Mouse (Mus musculus) heart, embryonic 14.5 days (tissue): ENCODE data around the gene Optc. TPM values are rescaled to one million over a fixed set of nuclear protein-coding genes. Genes with fewer than 3 reads are reported as not detected.

Source experiments
- ATAC-seq: fragments of 200-750 bp; cut with Nextera tagmentation; 2 replicates; pipeline ENCODE4 v1.8.0; 2017; ENCODE audit warnings: low read depth, moderate TSS enrichment; ENCODE audit not compliant: insufficient number of reproducible peaks, insufficient read depth, low FRiP score
- H3K27ac ChIP-seq, 2 experiments: fragments of 200-500 bp in 1 of 2; fragments of 300-500 bp in 1 of 2; sonication (generic) in 1 of 2; replicated peaks in 1 of 2; 2 replicates each; pipeline ENCODE4 v1.5.1; 2012 to 2014; ENCODE audit warnings: low read depth in 2 of 2, low read length in 2 of 2, control low read depth in 1 of 2, mild to moderate bottlenecking in 1 of 2, mixed read lengths in 1 of 2; ENCODE audit not compliant: control insufficient read depth in 1 of 2, insufficient read depth in 1 of 2
- H3K27me3 ChIP-seq: fragments of 300-500 bp; sonication (generic); 2 replicates; pipeline ENCODE4 v1.6.1; 2014; ENCODE audit warnings: mild to moderate bottlenecking, low read length, control low read depth; ENCODE audit not compliant: control insufficient read depth, insufficient read depth
- H3K36me3 ChIP-seq: fragments of 300-500 bp; sonication (generic); 2 replicates; pipeline ENCODE4 v1.6.1; 2014; ENCODE audit warnings: mild to moderate bottlenecking, control low read depth, low read length, mixed read lengths; ENCODE audit not compliant: control insufficient read depth, insufficient read depth
- H3K4me1 ChIP-seq, 2 experiments: fragments of 200-500 bp in 1 of 2; fragments of 300-500 bp in 1 of 2; sonication (generic) in 1 of 2; 2 replicates each; pipeline ENCODE4 v1.6.1; 2012 to 2014; ENCODE audit warnings: low read length in 2 of 2, control low read depth in 1 of 2, mixed read lengths in 1 of 2; ENCODE audit not compliant: control insufficient read depth in 2 of 2, insufficient read depth in 2 of 2
- H3K4me2 ChIP-seq: fragments of 300-500 bp; sonication (generic); 2 replicates; pipeline ENCODE4 v1.6.1; 2014; ENCODE audit warnings: mild to moderate bottlenecking, low read length
- H3K4me3 ChIP-seq, 2 experiments: fragments of 200-500 bp in 1 of 2; fragments of 300-500 bp in 1 of 2; sonication (generic) in 1 of 2; 2 replicates each; pipeline ENCODE4 v1.5.1; 2012 to 2014; ENCODE audit warnings: low read length in 2 of 2, mild to moderate bottlenecking in 2 of 2, control low read depth in 1 of 2, low read depth in 1 of 2, moderate library complexity in 1 of 2; ENCODE audit not compliant: control insufficient read depth in 1 of 2, insufficient read depth in 1 of 2
- H3K9ac ChIP-seq: fragments of 300-500 bp; sonication (generic); 2 replicates; pipeline ENCODE4 v1.6.1; 2014; ENCODE audit warnings: mild to moderate bottlenecking, low read length
- H3K9me3 ChIP-seq: fragments of 300-500 bp; sonication (generic); 2 replicates; pipeline ENCODE4 v1.6.1; 2016; ENCODE audit warnings: low read length, control low read depth; ENCODE audit not compliant: control insufficient read depth
- WGBS: fragments of 180-500 bp; shearing (Covaris S2); extraction: QIAGEN DNeasy Blood & Tissue Kit; methylation state at CpG from one replicate; pipeline ENCODE4 v1.1.7; 2014; 5-methylcytosine and 5-hydroxymethylcytosine counted together
- polyA plus RNA-seq: library from polyadenylated mRNA; unstranded; fragments of >200 nt; fragmentation: Nextera tagmentation; extraction: Ambion mirVana; gene quantifications from 2 replicates; pipeline ENCODE4 v1.2.1, GENCODE M21; 2014

The Optc gene
- polyA plus RNA-seq, 1 experiment from 2014 or later: 0.47 TPM

- no peaks in the 10 kb centered on the region for H3K27me3 ChIP-seq
- no peaks in the 10 kb centered on the region for H3K36me3 ChIP-seq
- ATAC-seq: no peak
- no peak overlapping the region for H3K4me3 ChIP-seq
- H3K4me2 ChIP-seq: no peak overlapping the region
- H3K9ac ChIP-seq: no peak overlapping the region
- H3K4me1 ChIP-seq: peaks cover 20 to 27% of the 10 kb centered on the region in 2 experiments
- H3K27ac ChIP-seq: no peak overlapping the region
- 25% methylated on average over 5 of the region's 5 CpGs for WGBS
- 0 out of 2 replicates have a peak, but pooled peaks cover 2% of the 10 kb centered on the region for H3K9me3 ChIP-seq
These were observed 46.8 kb downstream of the Optc start for GRCm38 (mm10) chr1:133861028-133861427.

GRCm38 (mm10) chr1:133859821-133860711 is 47.7 kb downstream of the Optc start:
- no peak overlapping the region for H3K27ac ChIP-seq
- H3K9ac ChIP-seq: no peak overlapping the region
- 91% methylated on average over 20 of the region's 20 CpGs for WGBS

GRCm38 (mm10) chr1:133859257-133859656 is 48.5 kb downstream of the Optc start:
- WGBS: 42% methylated on average over 6 of the region's 6 CpGs
- H3K27me3 ChIP-seq: no peaks in the 10 kb centered on the region
- no peak overlapping the region for H3K4me3 ChIP-seq
- H3K4me1 ChIP-seq: peaks cover 28 to 41% of the 10 kb centered on the region in 2 experiments
- ATAC-seq: no peak
- H3K9me3 ChIP-seq: no peaks in the 10 kb centered on the region
- no peak overlapping the region for H3K27ac ChIP-seq
- no peaks in the 10 kb centered on the region for H3K36me3 ChIP-seq
- no peak overlapping the region for H3K4me2 ChIP-seq
- no peak overlapping the region for H3K9ac ChIP-seq

More at GRCm38 (mm10) chr1:133859821-133860711, 47.7 kb downstream of the Optc start:
- Histone ChIP-seq H3K4me2 (no peak overlapping the region), H3K9me3 (no peaks in the 10 kb centered on the region), H3K27me3 (no peaks in the 10 kb centered on the region), H3K4me3 (no peak overlapping the region), H3K36me3 (no peaks in the 10 kb centered on the region), H3K4me1 (peaks cover 25 to 34% of the 10 kb centered on the region in 2 experiments)
- no peak for ATAC-seq

- no peaks in the 10 kb centered on the region for H3K9me3 ChIP-seq
- H3K36me3 ChIP-seq: no peaks in the 10 kb centered on the region
- H3K4me2 ChIP-seq: no peak overlapping the region
- no peak overlapping the region for H3K4me3 ChIP-seq
- H3K9ac ChIP-seq: no peak overlapping the region
- ATAC-seq: no peak
- H3K27me3 ChIP-seq: no peaks in the 10 kb centered on the region
- peaks cover 19 to 31% of the 10 kb centered on the region in 2 experiments for H3K4me1 ChIP-seq
- 91% methylated on average over 5 of the region's 5 CpGs for WGBS
- no peak overlapping the region for H3K27ac ChIP-seq
These were observed 50.0 kb downstream of the Optc start for GRCm38 (mm10) chr1:133857781-133858180.

GRCm38 (mm10) chr1:133857171-133857570 is 50.6 kb downstream of the Optc start:
- peaks cover 19 to 31% of the 10 kb centered on the region in 2 experiments for H3K4me1 ChIP-seq
- H3K27ac ChIP-seq: no peak overlapping the region
- H3K4me2 ChIP-seq: no peak overlapping the region
- H3K9ac ChIP-seq: no peak overlapping the region
- no peak for ATAC-seq
- WGBS: 85% methylated on average over 5 of the region's 5 CpGs
- H3K27me3 ChIP-seq: no peaks in the 10 kb centered on the region
- no peaks in the 10 kb centered on the region for H3K9me3 ChIP-seq
- H3K36me3 ChIP-seq: no peaks in the 10 kb centered on the region
- no peak overlapping the region for H3K4me3 ChIP-seq

DNA sequence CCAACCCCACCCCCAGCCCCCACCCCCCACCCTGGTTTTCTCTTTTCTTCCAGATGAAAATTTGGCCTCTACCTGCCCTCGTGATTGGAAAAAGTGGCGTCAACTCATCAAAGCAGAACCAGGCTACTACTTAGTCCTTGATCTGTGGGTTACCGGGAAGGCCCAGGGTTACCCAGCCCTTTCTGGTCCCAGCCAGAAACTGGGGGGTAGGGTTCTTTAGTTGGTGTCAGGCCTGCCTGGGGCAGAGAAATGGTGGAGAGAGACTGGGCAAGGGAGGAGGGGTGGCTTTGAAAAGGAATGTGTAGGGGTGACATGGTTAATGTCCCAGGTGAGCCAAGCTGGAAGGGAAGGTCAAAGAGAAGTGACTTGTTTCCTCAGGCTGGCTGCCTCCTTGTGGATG is 51.1 kb downstream of the Optc start:
- no peak overlapping the region for H3K9ac ChIP-seq
- no peaks in the 10 kb centered on the region for H3K36me3 ChIP-seq
- no peaks in the 10 kb centered on the region for H3K27me3 ChIP-seq
- H3K27ac ChIP-seq: no peak overlapping the region
- H3K9me3 ChIP-seq: no peaks in the 10 kb centered on the region
- no peak for ATAC-seq
- no peak overlapping the region for H3K4me3 ChIP-seq
- WGBS: 74% methylated on average over 3 of the region's 3 CpGs
- no peak overlapping the region for H3K4me2 ChIP-seq
- H3K4me1 ChIP-seq: peaks cover 19 to 31% of the 10 kb centered on the region in 2 experiments

DNA sequence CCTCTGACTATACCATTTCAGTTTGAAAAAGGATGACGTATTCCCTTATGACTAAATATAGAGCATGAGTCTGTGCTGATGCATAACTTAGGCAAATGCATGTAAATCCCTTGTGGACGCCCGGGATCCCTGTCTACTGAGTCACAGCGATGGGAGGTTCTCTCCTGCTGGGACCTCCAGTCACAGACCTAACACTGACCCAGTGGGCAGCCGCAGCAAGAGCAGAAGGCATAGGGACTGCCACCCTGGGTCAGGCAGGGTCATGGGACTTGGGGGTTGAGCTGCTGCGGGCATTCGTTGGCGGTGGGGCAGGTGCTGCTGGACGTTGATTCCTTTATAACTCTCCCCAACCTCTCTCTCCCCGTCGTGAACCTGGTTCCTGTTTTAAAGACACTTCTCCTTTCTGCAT is 51.7 kb downstream of the Optc start:
- Histone ChIP-seq H3K9ac (no peak overlapping the region), H3K4me2 (no peak overlapping the region), H3K9me3 (no peaks in the 10 kb centered on the region), H3K27me3 (no peaks in the 10 kb centered on the region), H3K4me3 (no peak overlapping the region), H3K36me3 (no peaks in the 10 kb centered on the region), H3K27ac (no peak overlapping the region), H3K4me1 (peaks cover 16 to 28% of the 10 kb centered on the region in 2 experiments)
- no peak for ATAC-seq
- 35% methylated on average over 11 of the region's 11 CpGs for WGBS
